Mouse (Mus musculus) gastrocnemius, postnatal 10 days (tissue): ENCODE measurements around the gene Pitpnm2. TPM values are rescaled to one million over a fixed set of nuclear protein-coding genes. Genes with fewer than 3 reads are reported as not detected.

Experiments used
- DNase-seq: peaks from one replicate; pipeline ENCODE4 v3.0.0; 2021; ENCODE audit warnings: mixed read lengths
- total RNA-seq, 2 experiments: library from RNA; stranded (reverse); gene quantifications; 2 replicates each; pipeline ENCODE4 v1.2.3; 2021

Pitpnm2 gene
- total RNA-seq, 2 experiments from 2014 or later, result 20.8 to 25.4 TPM

DNA sequence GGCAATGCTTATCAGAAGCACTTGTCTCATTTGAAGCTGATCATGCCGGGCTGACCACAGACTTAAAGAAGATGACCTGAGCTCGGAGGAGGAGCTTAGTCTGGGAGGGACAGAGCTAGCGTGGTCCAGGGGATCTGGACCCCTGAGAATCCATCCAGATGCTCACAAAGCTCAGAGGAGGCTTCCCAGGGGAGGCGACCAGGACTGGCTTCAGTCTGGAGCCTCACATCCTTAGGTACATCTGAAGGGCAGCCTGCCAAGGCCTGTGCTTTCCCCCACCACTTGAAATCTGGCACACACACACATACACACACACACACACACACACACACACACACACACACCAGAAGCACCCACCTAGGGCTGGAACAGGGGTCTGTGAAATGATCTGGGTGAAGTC, 47.5 kb downstream of the Pitpnm2 start:
- no peak for DNase-seq

DNA sequence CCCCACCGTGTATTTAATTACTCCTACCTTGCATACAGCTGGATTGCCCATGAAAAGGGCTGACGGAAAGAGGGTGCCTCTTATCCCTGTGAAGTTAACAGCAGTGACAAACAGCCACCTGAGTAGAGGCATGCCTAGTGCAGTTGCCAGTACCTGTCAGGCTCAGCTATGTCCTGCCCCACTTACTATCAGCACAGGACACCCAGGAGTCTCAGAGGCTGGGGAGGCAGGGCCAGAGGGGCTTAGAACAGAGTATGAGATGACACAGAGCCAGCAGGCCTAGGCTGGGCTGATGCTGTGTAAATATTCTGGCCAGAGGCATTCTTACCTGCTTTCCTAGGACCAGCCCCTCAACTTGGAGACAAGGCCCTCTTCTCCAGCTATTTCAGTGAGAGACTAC, 48.0 kb downstream of the Pitpnm2 start:
- no peak for DNase-seq

DNA sequence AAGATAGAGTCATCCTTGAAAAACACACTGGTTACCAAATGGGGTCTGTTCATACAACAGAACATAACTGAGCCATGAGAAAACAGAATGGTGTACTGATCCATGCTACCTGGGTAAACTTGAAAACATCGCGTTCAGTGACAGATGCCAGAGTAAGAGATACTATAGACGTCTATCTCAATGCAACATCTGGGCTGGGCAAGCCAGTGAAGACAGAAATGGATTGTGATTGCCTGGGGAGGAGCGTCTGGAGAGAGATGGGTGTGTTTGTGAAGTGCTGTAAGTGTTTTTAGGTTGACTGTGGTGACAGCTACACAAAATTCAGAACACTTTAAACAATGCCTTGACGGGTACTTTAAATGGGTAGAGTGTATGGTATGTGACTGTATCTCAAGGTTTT, 48.7 kb downstream of the Pitpnm2 start:
- DNase-seq, result no peak

DNA sequence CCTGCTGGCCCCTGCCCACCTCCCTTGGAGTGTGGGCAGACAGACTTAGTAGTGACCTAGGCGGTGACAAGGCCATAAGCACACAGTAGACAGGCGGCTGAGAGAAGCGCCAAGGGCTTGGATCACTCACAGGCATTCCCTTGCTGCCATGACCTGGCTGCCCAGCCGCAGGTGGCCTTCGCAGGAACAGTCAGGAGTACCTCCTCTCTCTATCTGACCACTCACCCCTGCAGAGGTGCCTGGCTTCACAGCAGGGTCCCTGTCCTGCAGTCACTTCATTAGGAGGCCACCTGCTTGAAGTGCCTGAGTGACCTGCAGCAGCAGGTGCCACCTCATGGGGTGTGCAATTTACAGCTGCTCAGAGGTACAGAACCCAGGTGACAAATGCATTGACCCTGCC, 50.4 kb downstream of the Pitpnm2 start:
- no peak for DNase-seq

DNA sequence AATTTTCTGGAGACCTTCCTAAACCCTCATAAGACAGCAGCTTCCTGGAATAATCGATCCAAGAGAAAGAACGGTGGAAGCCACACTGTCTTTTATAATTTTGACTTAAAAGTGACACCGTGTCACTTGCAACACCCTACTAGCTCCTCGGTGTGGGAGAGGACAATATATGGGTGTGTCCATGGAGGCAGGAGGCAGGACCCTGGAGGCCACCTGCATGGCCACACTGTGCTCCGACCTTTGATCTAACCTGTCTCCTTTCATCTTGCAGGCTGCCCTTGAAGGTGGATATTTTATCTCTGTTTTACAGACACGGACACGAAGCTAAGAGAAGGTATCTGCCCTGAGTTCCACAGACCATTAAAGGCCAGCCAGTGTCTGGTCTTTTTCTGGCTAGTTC, 51.1 kb downstream of the Pitpnm2 start:
- no peak for DNase-seq

DNA sequence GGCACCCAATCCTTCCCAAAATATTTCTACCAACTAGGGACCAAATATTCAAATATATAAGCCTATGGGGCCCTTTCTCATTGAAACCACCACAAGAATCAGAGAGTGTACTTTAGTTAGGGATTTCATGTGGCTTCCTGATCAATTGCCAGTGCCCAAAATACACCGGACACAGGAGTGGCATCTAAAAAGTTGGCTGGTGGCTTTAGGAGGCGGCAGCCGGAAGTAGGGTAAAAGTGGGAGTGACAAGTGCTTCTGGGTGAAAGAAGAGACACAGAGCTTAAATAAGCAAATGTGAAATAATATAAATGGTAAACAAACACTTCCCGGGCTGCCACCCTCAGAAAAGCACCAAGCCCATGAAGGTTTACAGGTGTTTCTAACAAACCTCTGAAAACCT, 53.5 kb downstream of the Pitpnm2 start:
- DNase-seq, result no peak

DNA sequence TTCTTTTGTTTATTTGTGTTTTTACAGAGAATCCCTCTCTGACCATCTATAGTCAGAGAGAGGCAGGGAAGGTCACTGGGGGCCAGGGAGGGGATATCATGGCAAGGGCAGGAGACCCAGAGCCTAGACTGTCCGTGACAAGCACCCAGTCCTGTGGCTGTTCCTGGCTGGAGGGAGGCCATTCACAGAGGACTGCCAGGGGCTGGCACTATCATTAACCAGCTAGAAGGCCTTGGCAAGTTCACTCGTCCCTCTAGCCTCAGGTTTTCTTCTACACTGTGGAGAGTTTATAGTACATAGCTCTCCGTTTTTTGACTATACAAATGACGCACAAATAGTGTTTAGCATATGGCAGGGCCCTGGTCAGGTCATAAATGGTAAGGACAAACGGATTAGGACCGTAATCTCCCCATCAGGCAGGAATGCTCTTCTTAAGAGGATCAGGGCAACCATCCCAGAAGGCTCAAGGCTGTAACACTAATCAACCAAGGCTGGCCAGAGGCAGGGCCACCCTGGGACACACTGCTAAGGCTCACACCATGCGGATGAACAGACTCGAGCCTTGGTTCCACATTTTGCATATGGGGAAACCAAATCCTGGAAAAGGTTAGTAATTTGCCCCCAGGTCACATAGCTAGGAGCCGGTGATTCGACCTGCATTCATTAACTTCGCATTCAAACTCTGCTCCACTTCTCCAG, 55.0 kb downstream of the Pitpnm2 start:
- peak; percentile 63 for DNase-seq

DNA sequence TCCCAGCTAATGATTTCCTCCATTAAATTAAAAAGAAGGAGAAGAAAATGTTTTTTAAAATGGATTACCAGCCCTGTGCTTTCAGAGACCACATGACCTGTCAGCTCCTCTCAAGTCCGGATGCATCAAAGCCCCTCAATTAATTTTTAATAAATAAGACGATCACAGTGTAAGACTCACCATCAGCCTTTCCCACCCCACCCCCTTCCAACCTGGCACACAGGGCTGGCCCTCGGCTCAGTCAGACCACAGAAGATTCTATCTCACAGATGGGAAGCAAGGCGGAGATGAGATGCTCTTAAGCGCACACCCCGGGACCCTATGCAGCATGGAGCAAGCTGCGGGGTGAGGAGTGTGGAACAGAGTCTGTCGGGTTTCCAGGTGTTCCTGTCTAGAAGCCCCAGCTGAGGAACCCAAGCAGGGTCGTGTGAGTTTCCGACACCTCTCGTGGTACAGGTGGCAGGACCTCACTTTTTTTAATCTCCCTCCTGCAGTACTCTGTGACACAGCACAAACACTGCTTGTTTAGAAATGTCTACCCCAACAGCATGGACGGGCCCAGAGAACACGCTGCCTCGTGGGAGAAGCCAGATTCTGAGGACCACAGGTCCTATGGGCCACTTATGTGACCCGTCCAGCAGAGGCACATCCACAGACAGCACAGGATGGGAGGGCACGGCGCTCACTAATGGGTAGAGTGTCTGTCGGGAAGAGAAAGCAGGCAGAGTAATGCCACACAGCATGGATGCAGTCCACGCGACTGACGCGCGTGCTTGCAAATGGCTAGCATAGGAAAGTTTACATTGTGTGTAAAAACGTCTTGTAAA, 56.1 kb downstream of the Pitpnm2 start:
- DNase-seq, result no peak

DNA sequence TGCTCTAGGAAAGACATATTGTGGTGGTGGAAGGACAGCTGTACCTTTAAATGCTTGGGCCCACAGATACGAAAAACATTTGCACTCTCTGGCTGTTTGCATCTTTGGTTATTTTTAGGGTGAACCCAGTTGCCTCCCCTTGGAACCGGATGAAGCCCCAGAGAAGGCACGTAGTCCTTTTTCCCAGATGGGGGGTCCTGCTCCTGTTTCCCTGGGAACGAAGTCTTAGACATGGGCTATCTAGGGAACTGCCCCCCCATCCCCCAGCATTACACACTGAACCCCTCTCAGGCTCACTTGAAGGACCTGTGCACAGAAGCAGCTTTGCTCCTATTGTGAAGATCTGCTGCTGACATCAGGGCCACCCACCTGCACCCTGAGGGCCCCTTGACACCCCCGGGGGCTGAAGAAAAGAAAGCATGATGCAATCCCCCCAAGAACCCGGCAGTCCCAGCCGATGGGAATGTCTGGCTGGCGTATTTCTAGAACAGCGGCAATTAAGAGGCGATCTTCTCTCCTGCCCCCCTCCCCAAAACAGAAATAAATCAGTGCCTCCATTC, 56.8 kb downstream of the Pitpnm2 start:
- no peak for DNase-seq

DNA sequence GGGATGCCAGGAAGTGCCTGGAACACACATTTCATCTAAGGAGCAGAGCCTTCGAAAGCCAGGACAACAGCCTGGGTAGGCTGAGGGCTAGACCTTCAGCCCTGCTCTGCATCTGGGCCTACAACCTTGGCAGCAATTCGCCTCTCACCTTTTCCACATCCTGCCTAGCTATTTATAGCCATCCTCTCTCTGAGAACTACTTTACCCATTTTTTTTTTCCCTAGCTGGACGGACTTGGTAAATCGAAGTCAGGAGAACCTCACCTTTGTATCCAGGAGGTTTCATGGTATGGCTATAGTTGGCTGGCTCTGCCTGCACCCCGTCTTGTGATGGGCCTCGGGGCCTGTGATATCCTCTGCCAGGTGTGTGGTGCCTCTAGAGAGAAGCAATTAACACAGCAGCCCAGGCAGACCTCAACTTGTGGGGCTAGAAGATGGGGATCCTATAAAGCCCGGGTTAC, 57.3 kb downstream of the Pitpnm2 start:
- DNase-seq, result no peak

DNA sequence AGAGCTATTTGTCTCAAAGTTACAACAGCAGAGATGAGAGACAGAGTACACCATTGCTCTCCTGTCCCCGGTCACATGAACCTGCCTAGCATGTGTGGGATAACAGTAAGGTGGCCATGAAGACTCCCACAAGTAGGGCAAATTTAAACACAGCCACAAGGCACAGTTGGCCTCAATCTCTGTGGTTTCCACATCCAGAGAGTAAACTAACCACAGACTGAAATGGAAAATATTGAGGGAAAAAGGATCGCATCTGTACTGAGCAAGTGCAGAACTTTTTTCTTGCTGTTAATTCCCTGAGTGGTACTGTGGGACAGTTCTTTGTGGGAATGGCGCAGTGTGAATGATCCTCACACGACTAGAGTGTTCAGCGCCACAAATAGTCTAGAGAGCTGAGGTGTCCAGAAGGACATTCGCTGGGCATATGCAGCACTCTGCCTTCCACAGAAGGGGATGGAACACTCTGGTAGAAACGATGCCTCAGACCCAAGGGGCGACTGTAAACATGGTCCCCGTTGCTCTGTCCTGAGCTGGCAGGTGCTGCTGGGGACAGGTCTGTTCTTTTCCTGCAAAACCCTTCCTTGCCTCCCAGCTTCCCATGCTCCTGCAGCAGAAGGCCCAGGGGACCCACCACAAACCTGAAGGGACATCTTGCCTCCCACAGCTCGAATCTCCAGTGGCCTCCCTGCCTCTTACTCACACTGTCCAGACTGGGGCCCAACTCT, 59.3 kb downstream of the Pitpnm2 start:
- no peak for DNase-seq

DNA sequence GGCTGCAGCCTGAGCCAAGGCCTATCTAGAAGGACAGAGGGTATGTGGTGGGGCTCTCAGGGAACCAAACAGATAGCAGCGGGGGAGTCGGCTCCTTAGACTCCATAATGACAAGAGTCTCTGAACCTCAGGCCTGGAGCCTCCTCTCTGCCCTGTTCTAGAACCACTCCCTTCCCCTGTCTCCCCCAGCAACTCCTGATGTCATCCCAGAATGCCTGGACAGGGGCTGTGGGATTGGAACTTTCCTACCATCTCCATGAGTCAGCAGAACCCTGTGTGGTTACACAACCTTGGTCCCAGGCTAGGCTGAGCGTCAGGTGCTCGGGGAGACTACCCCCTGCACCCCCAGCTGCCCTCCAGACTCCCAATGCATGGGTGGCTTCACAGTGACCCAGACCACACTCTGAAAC, 60.0 kb downstream of the Pitpnm2 start:
- DNase-seq, result no peak

DNA sequence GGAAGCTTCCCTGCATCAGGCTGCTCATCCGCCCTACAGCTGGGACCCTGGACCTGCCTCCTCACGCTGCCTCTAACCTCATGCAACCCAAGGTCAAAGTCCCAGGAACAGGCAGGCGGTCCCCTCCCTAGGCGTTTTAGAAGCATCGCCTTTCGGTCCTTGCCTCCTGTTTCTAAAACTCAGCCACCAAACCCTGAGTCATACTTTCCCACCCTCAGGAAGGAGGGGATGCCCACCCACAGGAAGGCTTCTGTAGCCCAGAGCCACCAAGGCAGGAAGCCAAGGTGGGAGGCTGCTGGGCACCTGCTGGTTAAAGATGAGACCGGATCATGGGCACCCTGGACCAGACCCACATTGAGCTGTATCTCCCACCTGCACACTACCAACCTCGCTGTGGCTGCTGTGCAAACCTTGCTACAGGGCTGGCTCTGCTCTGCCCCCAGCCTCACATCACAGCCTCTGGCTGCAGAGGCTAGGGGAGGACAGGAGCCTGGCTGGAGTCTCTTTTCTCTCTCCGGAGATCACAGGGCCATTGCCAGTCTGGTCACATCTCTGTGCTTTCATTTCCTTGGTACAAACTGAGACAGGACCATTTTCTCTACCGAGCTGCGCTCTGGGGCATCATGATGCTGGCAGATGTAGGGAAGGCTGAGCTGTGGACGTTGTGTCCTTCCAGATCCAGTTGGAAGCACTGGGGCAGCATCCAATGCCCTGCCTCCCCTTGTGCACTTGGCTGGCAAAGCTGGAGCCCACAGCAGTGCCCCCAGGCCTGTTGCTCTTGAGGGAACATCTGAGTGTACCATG, 61.9 kb downstream of the Pitpnm2 start:
- no peak for DNase-seq

DNA sequence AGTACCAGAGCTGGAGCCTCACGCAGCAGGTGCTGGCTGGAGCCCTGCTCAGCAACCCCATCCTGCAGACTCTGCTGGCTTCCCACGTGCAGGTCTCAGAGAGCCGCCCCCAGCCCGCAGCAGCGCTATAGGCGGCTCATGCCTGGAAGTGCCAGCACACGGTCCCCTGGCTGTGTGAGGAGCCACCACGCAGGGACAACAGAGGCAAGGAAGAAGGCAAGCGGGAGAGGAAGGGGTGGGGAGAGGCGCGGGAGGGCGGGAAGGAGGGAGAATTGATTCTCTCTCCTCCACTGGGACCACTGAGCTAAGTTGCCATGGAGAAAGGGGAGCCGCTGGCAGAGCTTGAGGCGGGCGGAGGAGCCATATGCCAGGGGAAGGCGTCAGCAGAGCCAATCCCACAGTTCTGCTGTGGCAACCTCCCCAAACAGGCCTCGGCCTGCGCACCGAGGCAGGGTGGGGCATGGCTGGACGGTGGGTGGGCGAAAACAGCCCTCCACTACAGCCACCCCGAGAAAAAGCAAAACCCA, 62.5 kb downstream of the Pitpnm2 start:
- no peak for DNase-seq

DNA sequence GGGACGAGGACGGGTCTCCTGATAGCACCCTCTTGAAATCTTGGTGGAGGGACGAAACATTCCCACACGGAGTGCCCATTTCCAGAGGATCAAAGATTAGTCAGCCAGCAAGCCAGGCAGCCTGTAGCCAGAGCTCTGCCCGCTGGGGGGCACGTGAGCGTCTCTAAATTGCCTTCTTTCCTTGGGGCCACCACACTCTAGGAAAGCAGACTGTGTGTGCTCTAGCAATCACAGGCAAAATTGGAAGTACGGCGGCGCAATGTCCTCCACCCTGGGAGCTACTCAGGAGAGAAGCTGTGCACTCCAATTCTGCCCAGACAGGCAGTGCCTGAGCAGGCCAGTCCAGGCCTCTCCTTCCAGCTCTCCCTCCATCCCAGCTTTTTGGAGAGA, 63.1 kb downstream of the Pitpnm2 start:
- DNase-seq, result no peak

DNA sequence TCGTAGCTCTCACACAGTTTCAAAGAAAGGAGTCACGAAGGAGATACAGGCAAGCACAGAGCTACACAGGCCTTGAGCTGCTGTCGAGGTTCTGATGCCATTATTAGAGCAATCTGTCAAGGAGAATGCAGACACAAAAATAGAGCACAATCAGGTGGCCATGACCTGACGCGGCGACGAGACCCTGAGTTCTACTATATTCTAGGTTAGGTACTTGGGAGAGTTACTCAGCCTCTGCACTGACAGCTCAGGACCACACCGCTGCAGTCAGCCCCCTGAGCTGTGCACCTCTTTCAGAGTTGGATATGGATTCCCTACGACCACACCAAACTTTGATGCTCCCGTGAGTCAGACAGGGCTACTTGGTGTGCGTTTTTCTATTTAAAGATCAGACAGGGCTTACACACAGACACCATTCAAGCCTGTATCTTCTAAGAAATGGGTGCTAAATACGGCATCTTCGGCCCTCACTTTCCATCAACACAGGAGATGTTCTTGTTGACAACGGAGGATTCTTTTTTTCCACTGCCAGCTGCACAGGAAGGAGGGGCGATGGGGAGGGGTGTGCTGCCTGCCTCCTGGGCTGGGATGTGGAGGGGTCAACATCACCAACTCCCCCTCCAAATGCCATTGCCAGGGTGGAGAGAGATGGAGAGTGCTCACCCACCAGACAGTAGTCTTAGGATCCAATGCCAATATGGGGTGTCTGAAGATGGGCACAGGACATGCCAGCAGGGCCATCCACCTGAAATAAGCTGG, 63.7 kb downstream of the Pitpnm2 start:
- DNase-seq, result no peak

DNA sequence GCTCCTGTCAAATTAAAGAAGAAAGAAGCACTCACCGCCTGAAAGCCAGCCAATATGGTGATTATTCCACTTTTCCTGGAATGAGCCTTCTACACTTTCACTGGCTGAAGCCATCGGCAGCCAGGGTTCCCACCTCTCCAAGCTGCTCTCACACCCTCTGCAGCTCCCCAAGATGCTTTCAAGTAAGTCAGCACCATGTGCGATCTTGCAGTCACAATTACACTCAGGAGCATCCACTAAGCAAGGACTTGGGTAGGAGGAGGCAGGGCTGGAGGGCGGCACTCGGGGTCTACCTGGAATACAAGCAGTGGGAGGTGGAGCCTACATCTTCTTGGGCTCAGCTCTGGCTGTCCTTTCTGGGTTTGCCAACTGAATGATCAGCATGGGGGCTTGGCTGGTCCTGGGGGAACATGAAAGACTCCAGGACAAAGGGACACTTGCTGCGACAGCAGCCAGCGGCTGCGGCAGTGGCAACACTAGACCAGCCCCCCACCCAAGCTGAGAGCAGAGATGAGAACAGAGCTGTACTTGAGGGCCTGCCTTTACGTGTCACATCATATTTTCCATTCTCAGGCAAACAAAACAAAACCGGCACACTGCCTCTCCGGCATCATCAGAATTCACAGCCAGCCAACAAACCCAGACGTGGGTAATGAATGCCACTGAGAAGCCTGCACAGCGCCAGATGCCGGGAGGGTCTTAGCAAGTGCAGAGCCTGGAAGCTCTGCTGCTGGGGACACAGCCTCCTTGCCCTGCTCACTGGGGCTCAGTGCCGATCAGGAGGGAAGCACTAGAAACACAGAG, 64.5 kb downstream of the Pitpnm2 start:
- DNase-seq, result no peak

DNA sequence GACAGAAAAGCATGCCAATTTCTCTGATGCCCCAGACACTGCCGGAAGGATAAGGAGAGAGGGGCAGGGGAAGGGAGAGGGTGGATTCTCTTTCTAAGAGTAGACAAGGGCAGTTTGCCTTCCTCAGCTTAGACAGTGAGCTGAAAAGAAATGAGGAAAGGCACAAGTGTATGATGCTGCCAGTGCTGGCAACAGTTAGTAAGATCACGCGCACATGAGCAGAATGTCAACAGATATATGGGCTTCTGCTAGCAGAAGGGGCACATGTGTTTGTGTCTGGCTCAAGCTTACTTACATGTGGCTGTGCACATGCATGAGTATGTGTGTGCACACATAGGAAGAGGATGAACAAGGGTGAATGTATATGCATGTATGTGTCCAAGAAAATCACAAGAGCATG, 65.4 kb downstream of the Pitpnm2 start:
- no peak for DNase-seq

DNA sequence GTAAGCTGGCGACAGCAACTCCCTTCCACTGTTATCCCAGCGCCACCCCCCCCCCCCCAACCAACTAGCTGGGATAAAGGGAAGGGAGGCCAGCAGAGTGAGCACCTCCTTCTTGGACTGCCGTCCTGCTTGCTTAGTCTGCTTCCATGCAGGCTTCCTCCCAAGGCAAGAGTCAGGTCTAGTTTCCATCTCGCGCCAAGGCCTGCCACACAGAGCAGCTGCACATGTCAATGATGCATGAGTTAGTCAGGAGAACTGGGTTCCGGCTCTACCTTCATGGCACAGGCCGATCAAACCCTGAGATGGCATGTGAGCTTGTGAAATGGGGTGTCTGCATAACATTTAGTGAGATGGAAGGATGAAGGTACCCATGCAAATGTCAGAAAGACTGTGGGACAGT, 66.9 kb downstream of the Pitpnm2 start:
- no peak for DNase-seq

DNA sequence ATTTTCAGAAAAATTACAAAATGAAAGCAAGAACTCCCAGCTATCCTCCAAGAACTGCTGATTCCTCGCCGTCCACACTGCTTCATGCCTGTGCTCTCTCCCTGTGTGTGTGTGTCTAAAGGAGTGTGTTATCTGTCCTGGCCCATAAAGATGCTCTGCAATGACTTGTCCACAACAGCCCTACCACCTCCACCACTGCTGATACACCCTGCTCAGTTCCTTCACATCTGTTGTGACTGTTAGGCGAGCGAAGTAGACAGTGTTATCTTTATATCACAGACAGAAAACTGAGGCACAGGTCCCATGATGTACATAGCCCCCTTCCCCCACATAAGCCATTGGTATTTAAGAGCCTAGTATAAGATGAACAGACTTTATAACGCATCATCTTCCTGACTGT, 67.5 kb downstream of the Pitpnm2 start:
- DNase-seq, result no peak
